Mouse (Mus musculus) T-cell, adult 2 months (primary cell): ENCODE results near the gene Med10.

Experiments
- DNase-seq: peaks from one replicate; pipeline ENCODE4 v3.0.0; 2022; ENCODE audit warnings: low spot score

The Med10 gene

GRCm38 (mm10) chr13:69830606-69831005, 28.4 kb downstream of the Med10 start:
- DNase-seq = no peak

- DNase-seq = no peak
Measured at GRCm38 (mm10) chr13:69832578-69832977, 30.4 kb downstream of the Med10 start.

GRCm38 (mm10) chr13:69833416-69833815, 31.2 kb downstream of the Med10 start:
- no peak for DNase-seq

GRCm38 (mm10) chr13:69845592-69845991, 43.4 kb downstream of the Med10 start:
- no peak for DNase-seq

GRCm38 (mm10) chr13:69849579-69849978, 47.4 kb downstream of the Med10 start:
- no peak for DNase-seq

GRCm38 (mm10) chr13:69852313-69852712, 50.1 kb downstream of the Med10 start:
- DNase-seq = no peak

- DNase-seq = no peak
Measured at GRCm38 (mm10) chr13:69853425-69854043, 51.3 kb downstream of the Med10 start.

GRCm38 (mm10) chr13:69855941-69856340, 53.7 kb downstream of the Med10 start:
- no peak for DNase-seq

- DNase-seq = no peak
Measured at GRCm38 (mm10) chr13:69862276-69862675, 60.1 kb downstream of the Med10 start.

- no peak for DNase-seq
Measured at GRCm38 (mm10) chr13:69864911-69865310, 62.7 kb downstream of the Med10 start.
